Mouse (Mus musculus) G1E (cell line): ENCODE data around the gene Hbq1a. TPM values are rescaled to one million over a fixed set of nuclear protein-coding genes. Genes with fewer than 3 reads are reported as not detected.
A peak's percentile ranks its signal among the peaks of the same experiment; 100 is the strongest.
"Not testable (repeated sequence)": the region's sequence is repeated elsewhere in the genome, so short reads cannot be mapped to it uniquely, and the experiment has no call there.

Source experiments
- ATAC-seq: 2 replicates; pipeline ENCODE4 v1.8.0; 2016; ENCODE audit warnings: mild to moderate bottlenecking; ENCODE audit not compliant: insufficient number of reproducible peaks, poor library complexity, low FRiP score, severe bottlenecking; ENCODE audit errors: extremely low read depth
- DNase-seq: peaks from one replicate; pipeline ENCODE4 v3.0.0; 2012; ENCODE audit warnings: low spot score
- H3K27me3 ChIP-seq: 2 replicates; pipeline ENCODE4 v1.6.1; 2012; ENCODE audit warnings: mild to moderate bottlenecking, low read length, inconsistent platforms; ENCODE audit not compliant: insufficient read depth
- H3K36me3 ChIP-seq: replicated peaks from 2 replicates; pipeline ENCODE3; 2012; ENCODE audit warnings: mild to moderate bottlenecking, inconsistent platforms
- H3K4me1 ChIP-seq: 2 replicates; pipeline ENCODE4 v1.6.1; 2012; ENCODE audit warnings: low read depth, low read length, inconsistent platforms, mixed read lengths; ENCODE audit not compliant: insufficient read depth
- H3K4me3 ChIP-seq: 2 replicates; pipeline ENCODE4 v1.5.1; 2012; ENCODE audit warnings: low read depth, mild to moderate bottlenecking, inconsistent platforms, low read length, moderate library complexity, mixed read lengths
- H3K9me3 ChIP-seq: replicated peaks from 2 replicates; pipeline ENCODE4 v1.6.1; 2012; ENCODE audit warnings: inconsistent platforms
- CTCF ChIP-seq: IDR thresholded peaks from 2 replicates; pipeline ENCODE4 v1.5.1; 2012; ENCODE audit warnings: low read depth, low read length, inconsistent platforms, mixed read lengths
- GATA1 ChIP-seq: IDR thresholded peaks from 2 replicates; pipeline ENCODE4 v1.6.1; 2012; ENCODE audit warnings: borderline replicate concordance, low read length, inconsistent platforms, mixed read lengths
- GATA2 ChIP-seq: IDR thresholded peaks from 2 replicates; pipeline ENCODE4 v1.6.1; 2012; ENCODE audit warnings: low read depth, low read length, inconsistent platforms, borderline replicate concordance
- POLR2AphosphoS5 ChIP-seq: IDR thresholded peaks from 2 replicates; pipeline ENCODE4 v1.6.1; 2012; ENCODE audit warnings: low read depth, low read length, inconsistent platforms; ENCODE audit not compliant: insufficient replicate concordance
- TAL1 ChIP-seq: conservative IDR thresholded peaks from 2 replicates; pipeline ENCODE4 v1.6.1; 2012; ENCODE audit warnings: low read depth, low read length, inconsistent platforms, mixed read lengths
- polyA plus RNA-seq: library from polyadenylated mRNA; stranded (reverse); fragments of >175 nt; gene quantifications from 2 replicates; pipeline ENCODE4 v1.2.3, GENCODE M21; 2012
- total RNA-seq, 2 experiments: library from RNA; stranded (forward) in 1 of 2; stranded (reverse) in 1 of 2; fragments of 200-1000 nt in 1 of 2; fragments of >200 nt in 1 of 2; fragmentation: Nextera tagmentation in 1 of 2; gene quantifications; 2 replicates each; pipeline ENCODE4 v1.2.3; 2014 to 2017

The Hbq1a gene
- total and polyA plus RNA-seq, 3 experiments: not detected

DNA sequence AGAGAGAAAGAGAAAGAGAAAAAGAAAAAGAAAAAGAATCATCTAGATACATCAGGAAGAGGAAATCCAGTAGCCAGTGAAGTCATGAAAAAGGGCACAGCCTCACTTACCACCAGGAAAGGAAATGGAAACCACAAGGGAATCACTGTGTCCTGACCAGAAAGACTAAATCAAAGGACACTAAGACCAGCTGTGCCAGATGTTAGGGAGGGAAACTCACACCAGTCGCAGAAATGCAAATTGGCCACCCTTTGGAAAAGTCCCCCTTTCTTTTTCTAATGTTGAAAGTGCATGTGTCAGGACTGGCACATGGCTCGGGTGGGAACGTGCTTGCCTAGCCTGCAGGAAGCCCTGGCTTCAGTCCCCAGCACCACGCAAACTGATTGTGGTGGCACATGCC is 28.7 kb upstream of the Hbq1a start:
- Histone ChIP-seq H3K9me3 (no peaks in the 10 kb centered on the region), H3K36me3 (peaks cover 2% of the 10 kb centered on the region), H3K4me1 (peaks cover 57% of the 10 kb centered on the region), H3K4me3 (no peak overlapping the region), H3K27me3 (no peaks in the 10 kb centered on the region)
- TF ChIP-seq GATA1 (no peak), POLR2AphosphoS5 (no peak), CTCF (no peak), GATA2 (no peak), TAL1 (no peak)
- ATAC-seq: no peak
- DNase-seq: no peak

DNA sequence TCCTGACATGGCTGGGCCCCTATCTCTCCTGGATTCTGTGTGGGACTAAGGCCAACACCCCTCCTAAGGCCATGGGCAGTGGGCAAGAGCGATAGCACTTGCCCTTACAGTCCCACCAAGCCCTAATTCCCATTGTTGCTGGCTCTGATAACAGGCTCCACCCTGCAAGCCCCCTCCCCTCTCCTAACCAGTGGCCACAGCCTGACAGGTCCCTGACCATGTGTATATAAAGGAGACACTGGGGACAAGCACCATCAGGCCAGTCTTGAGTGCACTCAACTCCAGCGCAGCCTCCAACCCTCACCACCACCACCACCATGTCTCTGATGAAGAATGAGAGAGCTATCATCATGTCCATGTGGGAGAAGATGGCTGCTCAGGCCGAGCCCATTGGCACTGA is 23.5 kb upstream of the Hbq1a start, which contains the start of gene Hba-x:
Hba-x (plus strand) TSS at position 54 of the 400 bp plus-strand sequence.
- no peaks in the 10 kb centered on the region for H3K27me3 ChIP-seq
- no peaks in the 10 kb centered on the region for H3K9me3 ChIP-seq
- no peak for TF ChIP-seq CTCF
- no peak for TF ChIP-seq GATA2
- no peak for TF ChIP-seq TAL1
- TF ChIP-seq GATA1: no peak
- TF ChIP-seq POLR2AphosphoS5: no peak
- DNase-seq: no peak
- ATAC-seq: no peak
- H3K36me3 ChIP-seq: no peaks in the 10 kb centered on the region
- H3K4me3 ChIP-seq: no peak within 1 kb of the TSS
- H3K4me1 ChIP-seq: peaks cover 65% of the 10 kb centered on the region

DNA sequence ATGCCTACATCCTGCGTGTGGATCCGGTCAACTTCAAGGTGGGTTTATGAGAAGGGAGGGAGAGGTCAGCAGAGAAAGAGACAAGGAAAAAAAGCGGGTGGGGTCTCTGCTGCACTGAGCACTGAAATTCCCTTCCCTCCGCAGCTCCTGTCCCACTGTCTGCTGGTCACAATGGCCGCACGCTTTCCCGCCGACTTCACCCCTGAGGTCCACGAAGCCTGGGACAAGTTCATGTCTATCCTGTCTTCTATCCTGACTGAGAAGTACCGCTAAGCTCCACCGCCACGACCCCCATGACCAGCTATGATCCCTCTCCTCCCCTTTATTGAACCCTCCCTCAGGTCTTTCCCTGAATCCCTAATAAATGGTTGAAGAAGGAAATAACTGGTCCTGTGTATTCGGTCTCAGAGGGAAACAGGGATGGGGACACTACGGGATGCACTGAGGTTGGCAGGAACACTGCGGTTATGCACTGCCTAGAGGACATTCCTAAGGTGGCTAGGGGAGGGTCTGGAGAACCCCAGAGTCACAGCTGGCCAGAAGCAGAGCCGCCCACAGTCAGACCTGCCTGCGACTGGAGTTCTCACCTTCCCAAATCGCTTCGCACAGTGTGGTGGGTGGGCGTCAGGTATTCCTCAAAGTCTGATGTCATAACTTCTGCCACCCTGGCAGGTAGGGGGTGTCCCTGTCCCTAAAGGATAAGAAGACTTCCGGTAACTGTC is 22.0 kb upstream of the Hbq1a start:
- DNase-seq (no peak), ATAC-seq (no peak)
- Histone ChIP-seq H3K9me3 (no peaks in the 10 kb centered on the region), H3K4me1 (peaks cover 72% of the 10 kb centered on the region), H3K27me3 (no peaks in the 10 kb centered on the region), H3K36me3 (no peaks in the 10 kb centered on the region), H3K4me3 (no peak overlapping the region)
- no peak for TF ChIP-seq GATA2
- no peak for TF ChIP-seq CTCF
- no peak for TF ChIP-seq POLR2AphosphoS5
- no peak for TF ChIP-seq GATA1
- TF ChIP-seq TAL1: no peak

DNA sequence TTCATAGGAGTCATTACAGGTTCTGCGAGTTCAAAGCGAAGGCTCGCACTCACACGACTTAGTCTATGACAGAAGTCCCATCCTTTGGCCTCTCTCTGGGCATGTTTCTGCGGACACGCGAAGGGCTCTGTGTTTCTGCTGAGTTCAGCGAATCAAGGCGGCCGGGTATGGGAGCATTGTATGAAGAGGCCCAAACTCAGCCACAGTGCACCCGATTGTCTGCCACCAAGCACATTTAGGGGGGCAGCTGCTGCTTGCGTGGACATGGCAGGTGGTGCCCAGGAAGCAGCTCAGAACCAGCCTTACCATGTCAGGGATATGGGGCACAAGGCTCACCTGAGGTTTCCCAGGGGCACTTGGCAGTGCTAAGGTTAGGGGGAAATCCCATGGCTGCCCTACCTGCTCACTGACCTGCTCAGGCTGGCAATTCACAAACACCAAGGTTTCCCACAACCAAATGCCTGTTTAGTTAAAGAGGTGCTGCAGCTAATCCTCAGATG is 21.4 kb upstream of the Hbq1a start:
- no peak overlapping the region for H3K4me3 ChIP-seq
- DNase-seq: no peak
- TF ChIP-seq TAL1: no peak
- no peak for TF ChIP-seq GATA1
- no peak for TF ChIP-seq CTCF
- no peak for TF ChIP-seq POLR2AphosphoS5
- TF ChIP-seq GATA2: no peak
- H3K4me1 ChIP-seq: peaks cover 72% of the 10 kb centered on the region
- H3K9me3 ChIP-seq: no peaks in the 10 kb centered on the region
- H3K36me3 ChIP-seq: no peaks in the 10 kb centered on the region
- ATAC-seq: no peak
- no peaks in the 10 kb centered on the region for H3K27me3 ChIP-seq

DNA sequence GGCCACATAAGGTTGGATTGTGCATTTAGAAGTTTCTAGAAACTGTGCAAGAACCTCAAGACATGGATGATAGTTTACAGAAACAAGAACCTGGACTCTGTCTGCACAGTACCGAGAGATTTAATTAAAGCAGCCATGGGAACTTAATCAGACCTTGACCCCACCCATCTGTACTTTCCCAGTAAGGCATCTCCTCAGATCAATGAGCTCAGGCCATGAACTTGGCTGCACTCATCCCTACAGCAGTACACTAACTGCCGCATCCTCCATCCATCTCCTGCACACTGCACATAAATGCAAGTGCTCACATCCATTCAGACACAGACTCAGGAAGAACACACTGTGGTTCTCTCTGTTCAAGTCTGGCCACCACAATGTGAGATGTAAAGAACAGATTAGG is 19.2 kb upstream of the Hbq1a start:
- DNase-seq (no peak), ATAC-seq (no peak)
- TF ChIP-seq POLR2AphosphoS5 (no peak), CTCF (no peak)
- peaks cover 71% of the 10 kb centered on the region for H3K4me1 ChIP-seq
- H3K27me3 ChIP-seq: no peaks in the 10 kb centered on the region
- no peaks in the 10 kb centered on the region for H3K9me3 ChIP-seq
- no peak overlapping the region; the same call in 1 of the 2 replicates for H3K4me3 ChIP-seq
- no peaks in the 10 kb centered on the region for H3K36me3 ChIP-seq

DNA sequence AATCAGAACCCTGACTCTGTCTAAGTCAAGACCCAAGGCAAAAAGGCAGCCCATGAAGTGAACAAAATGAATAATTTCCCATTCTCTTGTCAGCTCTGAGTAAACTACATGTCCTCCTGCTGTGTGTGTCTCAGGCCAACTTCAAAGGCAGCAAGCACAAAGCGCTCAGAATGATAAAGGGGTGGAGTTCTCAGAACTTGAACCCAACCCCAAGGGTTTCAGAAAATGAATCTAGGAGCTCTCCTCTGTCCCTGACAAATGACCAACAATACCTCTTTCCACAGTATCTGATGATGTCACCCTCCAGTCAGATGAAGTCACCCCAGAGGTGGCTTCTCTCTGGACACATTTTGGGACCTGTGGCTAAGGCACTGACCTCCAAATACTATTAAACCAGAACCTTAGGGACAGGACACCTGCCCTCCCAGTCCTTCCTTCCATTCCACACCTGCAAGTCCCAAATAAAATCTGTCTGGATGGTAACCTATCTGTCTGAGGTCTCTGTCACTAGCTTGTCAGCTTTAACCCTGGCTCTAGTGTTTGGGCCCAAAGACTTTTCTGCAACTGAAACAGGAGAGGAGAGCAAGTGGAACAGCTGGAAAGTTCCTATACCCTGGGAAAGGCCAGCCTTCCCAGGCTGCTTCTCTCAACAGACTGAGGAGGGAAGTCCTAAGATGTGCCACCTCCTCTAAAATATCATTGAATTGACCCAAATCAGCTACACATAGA is 18.3 kb upstream of the Hbq1a start:
- Histone ChIP-seq H3K36me3 (no peaks in the 10 kb centered on the region), H3K4me3 (no peak overlapping the region; the same call in 1 of the 2 replicates), H3K27me3 (no peaks in the 10 kb centered on the region), H3K9me3 (no peaks in the 10 kb centered on the region), H3K4me1 (peaks cover 65% of the 10 kb centered on the region)
- no peak for ATAC-seq
- DNase-seq: no peak
- no peak for TF ChIP-seq CTCF
- TF ChIP-seq GATA1: no peak
- no peak for TF ChIP-seq POLR2AphosphoS5
- TF ChIP-seq TAL1: no peak
- TF ChIP-seq GATA2: no peak

DNA sequence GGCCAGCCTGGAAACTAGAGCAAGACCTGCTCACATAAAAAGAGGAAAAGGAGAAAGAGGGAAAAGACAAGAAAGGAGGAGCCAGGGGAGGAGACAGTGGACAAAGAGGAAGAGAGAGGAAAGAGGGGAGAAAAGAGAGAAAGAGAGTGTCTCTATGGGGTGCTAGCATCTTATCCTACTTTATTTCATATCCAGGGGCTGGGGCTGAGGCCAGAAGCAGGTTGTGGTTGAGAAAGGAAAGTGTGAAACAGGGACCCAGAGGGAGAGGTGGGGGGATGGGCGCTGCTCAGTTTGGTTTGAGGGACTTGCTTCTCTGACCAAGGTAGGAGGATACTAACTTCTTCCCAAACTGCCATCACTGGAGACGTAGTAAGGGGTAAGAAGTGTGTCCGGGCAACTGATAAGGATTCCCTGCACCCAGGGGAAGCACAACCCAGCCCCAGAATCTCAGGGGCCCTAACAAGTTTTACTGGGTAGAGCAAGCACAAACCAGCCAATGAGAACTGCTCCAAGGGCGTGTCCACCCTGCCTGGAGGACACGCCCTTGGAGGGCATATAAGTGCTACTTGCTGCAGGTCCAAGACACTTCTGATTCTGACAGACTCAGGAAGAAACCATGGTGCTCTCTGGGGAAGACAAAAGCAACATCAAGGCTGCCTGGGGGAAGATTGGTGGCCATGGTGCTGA is 16.6 kb upstream of the Hbq1a start, which contains the start of gene Hba-a1:
Hba-a1 (plus strand) TSS at position 421 of the 687 bp plus-strand sequence.
- H3K4me3 ChIP-seq: peak within 1 kb of the TSS; percentile 67

DNA sequence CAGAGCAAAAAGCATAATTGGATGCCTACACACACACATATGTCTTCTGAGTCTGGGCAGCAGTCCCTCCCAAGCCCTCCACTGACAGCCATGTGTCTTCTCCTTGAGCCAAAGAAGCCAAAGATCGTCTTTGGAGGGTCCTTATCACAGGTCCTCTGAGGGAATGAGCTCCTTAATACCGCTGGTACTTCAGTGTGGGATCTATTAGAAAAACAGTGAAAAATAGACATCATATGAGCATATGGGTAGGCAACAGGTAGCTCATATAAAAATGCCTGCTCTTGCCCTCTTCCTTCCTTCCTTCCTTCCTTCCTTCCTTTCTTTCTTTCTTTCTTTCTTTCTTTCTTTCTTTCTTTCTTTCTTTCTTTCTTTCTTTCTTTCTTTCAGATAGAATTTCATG is 15.3 kb upstream of the Hbq1a start:
- DNase-seq, H3K9me3 ChIP-seq, H3K36me3 ChIP-seq, H3K27me3 ChIP-seq, ATAC-seq: not testable (repeated sequence)
- Histone ChIP-seq H3K4me1 (peaks cover 65% of the 10 kb centered on the region), H3K4me3 (peak overlapping the region; percentile 67)

More for the DNA sequence above, 16.6 kb upstream of the Hbq1a start, which contains the start of gene Hba-a1:
- peaks cover 68% of the 10 kb centered on the region for H3K4me1 ChIP-seq
- H3K27me3 ChIP-seq, H3K36me3 ChIP-seq, H3K9me3 ChIP-seq, DNase-seq: not testable (repeated sequence)
- peak; percentile 87 for ATAC-seq
